Mouse (Mus musculus) heart, embryonic 12.5 days (tissue): ENCODE data around the gene Armc12. TPM values are rescaled to one million over a fixed set of nuclear protein-coding genes. Genes with fewer than 3 reads are reported as not detected.

Experiments
- ATAC-seq: fragments of 200-750 bp; cut with Nextera tagmentation; 2 replicates; pipeline ENCODE4 v1.8.0; 2017; ENCODE audit warnings: moderate TSS enrichment, moderate library complexity; ENCODE audit not compliant: insufficient number of reproducible peaks, low FRiP score
- H3K27ac ChIP-seq: fragments of 300-500 bp; sonication (generic); 2 replicates; pipeline ENCODE4 v1.5.1; 2016; ENCODE audit warnings: mild to moderate bottlenecking, moderate library complexity; ENCODE audit not compliant: poor library complexity, severe bottlenecking
- H3K27me3 ChIP-seq: fragments of 300-500 bp; sonication (generic); replicated peaks from 2 replicates; pipeline ENCODE4 v1.6.1; 2016; ENCODE audit warnings: mild to moderate bottlenecking, moderate library complexity
- H3K36me3 ChIP-seq: fragments of 300-500 bp; sonication (generic); 2 replicates; pipeline ENCODE4 v1.6.1; 2016; ENCODE audit warnings: mild to moderate bottlenecking, moderate library complexity
- H3K4me1 ChIP-seq: fragments of 300-500 bp; sonication (generic); replicated peaks from 2 replicates; pipeline ENCODE4 v1.6.1; 2016; ENCODE audit warnings: mild to moderate bottlenecking
- H3K4me2 ChIP-seq: fragments of 300-500 bp; sonication (generic); 2 replicates; pipeline ENCODE4 v1.6.1; 2016; ENCODE audit warnings: mild to moderate bottlenecking, moderate library complexity
- H3K4me3 ChIP-seq: fragments of 300-500 bp; sonication (generic); 2 replicates; pipeline ENCODE4 v1.5.1; 2016; ENCODE audit warnings: mild to moderate bottlenecking
- H3K9ac ChIP-seq: fragments of 300-500 bp; sonication (generic); 2 replicates; pipeline ENCODE4 v1.6.1; 2016; ENCODE audit warnings: mild to moderate bottlenecking, moderate library complexity
- H3K9me3 ChIP-seq: fragments of 300-500 bp; sonication (generic); replicated peaks from 2 replicates; pipeline ENCODE4 v1.6.1; 2016; ENCODE audit warnings: mild to moderate bottlenecking, moderate library complexity
- WGBS: fragments of 180-500 bp; shearing (Covaris S2); methylation state at CpG from one replicate; pipeline ENCODE4 v1.1.7; 2016; 5-methylcytosine and 5-hydroxymethylcytosine counted together
- polyA plus RNA-seq: library from polyadenylated mRNA; unstranded; fragments of >200 nt; fragmentation: Nextera tagmentation; extraction: Ambion mirVana; gene quantifications from 2 replicates; pipeline ENCODE4 v1.2.1, GENCODE M21; 2016

Gene Armc12
- polyA plus RNA-seq, 1 experiment from 2014 or later: not detected

DNA sequence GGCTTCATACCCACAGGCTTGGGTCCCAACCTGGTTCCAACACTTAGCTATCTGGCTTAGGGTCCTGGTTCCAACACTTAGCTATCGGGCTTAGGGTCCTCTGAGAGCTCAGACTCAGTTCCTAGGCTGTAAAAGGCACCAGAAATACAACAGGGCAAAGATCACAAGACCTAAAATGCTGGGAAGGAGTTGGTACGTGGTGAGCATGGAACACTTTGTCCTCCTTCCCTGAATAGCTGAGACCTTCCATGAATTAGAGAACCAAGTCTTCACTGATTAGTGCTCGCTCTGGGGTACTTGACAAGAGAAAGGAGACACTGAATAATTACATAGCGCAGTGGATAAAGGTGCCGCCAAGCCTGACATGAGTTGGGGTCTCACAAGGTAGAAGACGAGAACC, 8.7 kb upstream of the Armc12 start:
- ATAC-seq: no peak
- Histone ChIP-seq H3K27ac (no peak overlapping the region), H3K4me2 (peak overlapping the region; percentile 94), H3K36me3 (no peaks in the 10 kb centered on the region), H3K27me3 (peaks cover 38% of the 10 kb centered on the region), H3K4me3 (no peak overlapping the region), H3K9ac (no peak overlapping the region), H3K9me3 (no peaks in the 10 kb centered on the region), H3K4me1 (peaks cover 19% of the 10 kb centered on the region; the same call in 1 of the 2 replicates)
- 40% methylated on average over 6 of the region's 6 CpGs for WGBS

- H3K27ac ChIP-seq: peak overlapping the region; percentile 36; the same call in 1 of the 2 replicates
- H3K4me2 ChIP-seq: peak overlapping the region; percentile 94
- under 1% methylated on average over 66 of the region's 66 CpGs for WGBS
- peak overlapping the region; percentile 67 for H3K4me3 ChIP-seq
- H3K9me3 ChIP-seq: no peaks in the 10 kb centered on the region
- no peaks in the 10 kb centered on the region for H3K36me3 ChIP-seq
- peaks cover 18% of the 10 kb centered on the region; the same call in 1 of the 2 replicates for H3K4me1 ChIP-seq
- ATAC-seq: peak; percentile 81
- H3K9ac ChIP-seq: peak overlapping the region; percentile 67
- H3K27me3 ChIP-seq: peaks cover 38% of the 10 kb centered on the region
Measured at GRCm38 (mm10) chr17:28522623-28523354, 7.8 kb upstream of the Armc12 start.

DNA sequence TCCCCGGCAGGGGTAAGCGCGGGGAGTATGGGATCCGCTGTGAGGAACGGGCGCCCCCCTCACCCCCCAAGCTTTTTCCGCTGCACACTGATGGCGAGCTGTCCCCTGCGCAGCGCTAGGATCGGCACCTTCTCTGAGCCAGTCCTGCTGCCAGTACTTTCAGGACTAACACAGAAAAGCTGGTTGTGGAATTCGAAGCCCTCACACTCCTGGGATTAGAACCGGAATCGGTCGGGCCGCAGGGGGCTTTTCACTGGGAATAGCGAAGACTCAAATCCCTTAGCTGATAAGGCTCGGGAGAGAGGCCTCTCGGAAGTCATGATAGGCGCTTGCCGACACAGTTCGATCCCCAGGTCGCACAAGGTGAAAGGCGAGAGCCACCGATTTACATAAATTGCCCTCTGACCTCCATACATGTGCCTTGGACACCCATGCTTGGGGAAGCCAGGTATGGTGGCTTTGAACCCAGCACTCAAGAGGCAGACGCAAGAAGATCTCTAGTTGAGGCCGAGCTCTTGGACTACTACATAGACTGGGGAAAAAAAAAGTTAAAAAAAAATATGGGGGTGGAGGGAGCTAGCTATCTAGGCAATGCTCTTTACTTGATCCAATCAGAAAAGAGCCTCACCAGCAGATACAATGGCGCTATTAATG, 7.1 kb upstream of the Armc12 start:
- 6% methylated on average over 28 of the region's 28 CpGs for WGBS
- Histone ChIP-seq H3K4me1 (0 out of 2 replicates have a peak, but pooled peaks cover 12% of the 10 kb centered on the region), H3K4me2 (peak overlapping the region; percentile 94), H3K27me3 (peaks cover 41% of the 10 kb centered on the region), H3K36me3 (no peaks in the 10 kb centered on the region), H3K27ac (peak overlapping the region; percentile 24; the same call in 1 of the 2 replicates), H3K9ac (peak overlapping the region; percentile 67), H3K4me3 (peak overlapping the region; percentile 67), H3K9me3 (no peaks in the 10 kb centered on the region)
- ATAC-seq: no peak

GRCm38 (mm10) chr17:28524009-28524695, 6.5 kb upstream of the Armc12 start:
- WGBS: 75% methylated on average over 23 of the region's 23 CpGs

GRCm38 (mm10) chr17:28524831-28525430, 5.7 kb upstream of the Armc12 start:
- H3K27ac ChIP-seq: no peak overlapping the region
- 68% methylated on average over 4 of the region's 4 CpGs for WGBS
- ATAC-seq: no peak
- peaks cover 42% of the 10 kb centered on the region for H3K27me3 ChIP-seq
- H3K4me2 ChIP-seq: no peak overlapping the region
- no peak overlapping the region for H3K4me3 ChIP-seq
- no peaks in the 10 kb centered on the region for H3K36me3 ChIP-seq
- H3K4me1 ChIP-seq: 0 out of 2 replicates have a peak, but pooled peaks cover 11% of the 10 kb centered on the region
- H3K9me3 ChIP-seq: no peaks in the 10 kb centered on the region
- H3K9ac ChIP-seq: no peak overlapping the region

More at GRCm38 (mm10) chr17:28524009-28524695, 6.5 kb upstream of the Armc12 start:
- Histone ChIP-seq H3K36me3 (no peaks in the 10 kb centered on the region), H3K4me2 (peak overlapping the region; percentile 94; the same call in 1 of the 2 replicates), H3K4me1 (0 out of 2 replicates have a peak, but pooled peaks cover 11% of the 10 kb centered on the region), H3K27me3 (peaks cover 41% of the 10 kb centered on the region), H3K27ac (no peak overlapping the region), H3K4me3 (no peak overlapping the region), H3K9ac (no peak overlapping the region), H3K9me3 (no peaks in the 10 kb centered on the region)
- no peak for ATAC-seq

DNA sequence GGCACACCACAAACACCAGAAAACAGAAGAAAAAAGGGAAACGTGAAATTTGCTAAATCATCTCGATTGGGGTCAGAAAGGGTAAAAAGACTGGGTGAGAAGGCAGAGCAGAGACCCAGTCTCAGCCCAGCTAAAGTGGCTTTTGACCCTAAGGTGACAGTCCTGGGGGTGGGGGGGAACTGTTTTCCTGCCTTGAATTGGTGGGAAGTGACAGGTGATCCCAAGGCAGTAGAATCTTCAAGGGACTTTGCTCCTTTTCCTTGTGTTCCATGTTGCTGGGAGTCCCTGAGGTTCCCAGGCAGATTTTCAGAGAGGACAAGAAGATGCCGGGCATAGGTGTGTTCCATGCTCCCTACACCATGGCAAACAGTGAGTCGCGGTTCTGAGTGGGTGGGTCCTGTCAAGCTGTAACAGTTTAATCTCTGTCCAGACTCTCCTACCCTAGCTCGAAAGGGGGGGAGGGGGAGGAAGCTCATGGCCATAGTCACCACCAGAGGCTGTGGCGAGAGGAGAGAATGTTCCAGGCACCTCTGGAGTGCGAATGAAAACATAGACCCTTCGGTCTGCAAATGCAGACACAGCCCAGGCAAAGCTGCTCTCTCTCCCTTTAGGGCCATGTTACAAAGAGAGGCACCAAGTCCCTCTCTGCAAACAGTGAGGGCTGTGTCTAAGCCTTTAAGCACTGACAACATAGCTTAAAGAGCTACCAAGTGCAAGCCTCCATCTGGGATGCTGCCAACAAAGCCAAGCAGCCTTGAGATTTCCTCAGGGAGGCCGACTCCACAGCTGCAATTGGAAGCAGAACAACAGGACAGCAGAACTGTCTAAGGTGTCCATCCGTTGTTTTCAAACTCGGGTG, 3.2 kb upstream of the Armc12 start:
- Histone ChIP-seq H3K9me3 (no peaks in the 10 kb centered on the region), H3K4me1 (0 out of 2 replicates have a peak, but pooled peaks cover 11% of the 10 kb centered on the region), H3K9ac (peak overlapping the region; percentile 14; the same call in 1 of the 2 replicates), H3K4me2 (peak overlapping the region; percentile 45), H3K27ac (no peak overlapping the region), H3K36me3 (no peaks in the 10 kb centered on the region), H3K27me3 (peaks cover 42% of the 10 kb centered on the region), H3K4me3 (no peak overlapping the region)
- 41% methylated on average over 12 of the region's 12 CpGs for WGBS
- no peak for ATAC-seq

GRCm38 (mm10) chr17:28528043-28528351, 2.6 kb upstream of the Armc12 start:
- Histone ChIP-seq H3K9me3 (no peaks in the 10 kb centered on the region), H3K27ac (no peak overlapping the region), H3K4me2 (peak overlapping the region; percentile 45), H3K9ac (peak overlapping the region; percentile 14; the same call in 1 of the 2 replicates), H3K4me1 (0 out of 2 replicates have a peak, but pooled peaks cover 11% of the 10 kb centered on the region), H3K36me3 (no peaks in the 10 kb centered on the region), H3K27me3 (peaks cover 46% of the 10 kb centered on the region), H3K4me3 (no peak overlapping the region)
- ATAC-seq: no peak
- WGBS: 7% methylated on average over 6 of the region's 6 CpGs

- no peak overlapping the region for H3K4me2 ChIP-seq
- no peak overlapping the region for H3K27ac ChIP-seq
- H3K36me3 ChIP-seq: no peaks in the 10 kb centered on the region
- H3K27me3 ChIP-seq: peaks cover 43% of the 10 kb centered on the region
- no peak overlapping the region for H3K9ac ChIP-seq
- no peak for ATAC-seq
- H3K4me3 ChIP-seq: no peak overlapping the region
- no peaks in the 10 kb centered on the region for H3K9me3 ChIP-seq
- 59% methylated on average over 4 of the region's 4 CpGs for WGBS
- H3K4me1 ChIP-seq: 0 out of 2 replicates have a peak, but pooled peaks cover 5% of the 10 kb centered on the region
Measured at GRCm38 (mm10) chr17:28529116-28529515, 1.5 kb upstream of the Armc12 start.

GRCm38 (mm10) chr17:28531946-28532345, 1.3 kb downstream of the Armc12 start:
- ATAC-seq: no peak
- Histone ChIP-seq H3K36me3 (no peaks in the 10 kb centered on the region), H3K27ac (no peak overlapping the region), H3K4me3 (no peak overlapping the region), H3K27me3 (peaks cover 44% of the 10 kb centered on the region), H3K4me2 (no peak overlapping the region), H3K9me3 (no peaks in the 10 kb centered on the region), H3K4me1 (0 out of 2 replicates have a peak, but pooled peaks cover 5% of the 10 kb centered on the region), H3K9ac (no peak overlapping the region)
- 10% methylated on average over 18 of the region's 18 CpGs for WGBS

DNA sequence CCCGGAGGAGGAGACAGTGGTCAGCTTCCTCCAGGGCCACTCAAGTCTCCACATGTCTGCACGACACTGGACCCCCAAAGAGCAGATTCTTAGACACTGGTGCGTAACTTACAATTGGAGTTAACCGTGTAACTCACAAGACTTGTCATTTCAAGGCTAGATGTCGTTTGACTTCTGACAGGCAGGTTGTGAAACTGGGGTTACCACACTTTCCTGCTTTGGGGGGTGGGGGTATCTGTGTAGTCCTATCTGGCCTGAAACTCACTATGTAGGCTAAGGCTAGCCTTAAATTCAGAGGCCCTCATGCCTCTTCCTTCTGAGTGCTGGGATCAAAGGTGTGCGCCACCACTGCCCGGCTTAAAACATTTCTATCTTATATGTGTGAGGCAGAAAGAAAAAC, 2.0 kb downstream of the Armc12 start:
- Histone ChIP-seq H3K36me3 (no peaks in the 10 kb centered on the region), H3K4me3 (no peak overlapping the region), H3K9me3 (no peaks in the 10 kb centered on the region), H3K4me2 (no peak overlapping the region), H3K9ac (no peak overlapping the region), H3K27me3 (peaks cover 50% of the 10 kb centered on the region), H3K27ac (no peak overlapping the region), H3K4me1 (0 out of 2 replicates have a peak, but pooled peaks cover 3% of the 10 kb centered on the region)
- ATAC-seq: no peak
- WGBS: 84% methylated on average over 7 of the region's 7 CpGs
